Mouse (Mus musculus) testis, adult 2 months (tissue): ENCODE results near the gene AF067061. TPM values are rescaled to one million over a fixed set of nuclear protein-coding genes. Genes with fewer than 3 reads are reported as not detected.
A peak's percentile ranks its signal among the peaks of the same experiment; 100 is the strongest.

Source experiments
- H3K27ac ChIP-seq: fragments of 200-500 bp; 2 replicates; pipeline ENCODE4 v1.5.1; 2012; ENCODE audit warnings: low read depth, low read length; ENCODE audit not compliant: control insufficient read depth, insufficient read depth
- H3K27me3 ChIP-seq: fragments of 200-500 bp; 2 replicates; pipeline ENCODE4 v1.6.1; 2012; ENCODE audit warnings: mild to moderate bottlenecking, low read length, moderate library complexity; ENCODE audit not compliant: control insufficient read depth, insufficient read depth
- H3K36me3 ChIP-seq: fragments of 200-500 bp; 2 replicates; pipeline ENCODE4 v1.6.1; 2012; ENCODE audit warnings: mild to moderate bottlenecking, low read length; ENCODE audit not compliant: control insufficient read depth, insufficient read depth
- H3K4me1 ChIP-seq: fragments of 200-500 bp; 2 replicates; pipeline ENCODE4 v1.6.1; 2012; ENCODE audit warnings: low read length; ENCODE audit not compliant: control insufficient read depth, insufficient read depth
- H3K4me3 ChIP-seq: fragments of 200-500 bp; 2 replicates; pipeline ENCODE4 v1.5.1; 2012; ENCODE audit warnings: low read depth, mild to moderate bottlenecking, low read length, moderate library complexity, mixed read lengths; ENCODE audit not compliant: control insufficient read depth
- CTCF ChIP-seq: fragments of 200-500 bp; IDR thresholded peaks from 2 replicates; pipeline ENCODE4 v1.5.1; 2012; ENCODE audit warnings: low read depth, mild to moderate bottlenecking, inconsistent platforms, low read length, moderate library complexity; ENCODE audit not compliant: control insufficient read depth, insufficient read depth, insufficient replicate concordance
- POLR2A ChIP-seq: fragments of 200-500 bp; IDR thresholded peaks from 2 replicates; pipeline ENCODE4 v1.6.1; 2012; ENCODE audit warnings: low read depth, mild to moderate bottlenecking, inconsistent platforms, low read length, moderate library complexity; ENCODE audit not compliant: control insufficient read depth
- polyA plus RNA-seq: library from polyadenylated mRNA; depleted of rRNA; stranded (reverse); fragments of >200 nt; gene quantifications from 2 replicates; pipeline ENCODE4 v1.2.3, GENCODE M21; 2012; rRNA removed

Gene AF067061
- polyA plus RNA-seq, 1 experiment, result not detected

GRCm38 (mm10) chr13:120278784-120279183 is 15.9 kb downstream of the AF067061 start:
- H3K36me3 ChIP-seq, result no peaks in the 10 kb centered on the region
- H3K27ac ChIP-seq, result no peak overlapping the region
- H3K4me3 ChIP-seq, result no peak overlapping the region
- TF ChIP-seq POLR2A (no peak), CTCF (no peak)
- H3K4me1 ChIP-seq, result no peaks in the 10 kb centered on the region
- no peaks in the 10 kb centered on the region for H3K27me3 ChIP-seq

- no peak for TF ChIP-seq POLR2A
- Histone ChIP-seq H3K36me3 (no peaks in the 10 kb centered on the region), H3K27me3 (no peaks in the 10 kb centered on the region), H3K4me1 (no peaks in the 10 kb centered on the region), H3K27ac (no peak overlapping the region), H3K4me3 (no peak overlapping the region)
Observed at GRCm38 (mm10) chr13:120299324-120299894, 36.5 kb downstream of the AF067061 start.

- Histone ChIP-seq H3K4me1 (no peaks in the 10 kb centered on the region), H3K27ac (no peak within 1 kb of the TSS), H3K27me3 (no peaks in the 10 kb centered on the region), H3K4me3 (no peak within 1 kb of the TSS), H3K36me3 (no peaks in the 10 kb centered on the region)
- TF ChIP-seq POLR2A (no peak), CTCF (no peak)
Observed at GRCm38 (mm10) chr13:120299991-120300442, 37.1 kb downstream of the AF067061 start, which contains the start of gene BC147527. Gene BC147527 (plus strand): TSS chr13:120300392.

GRCm38 (mm10) chr13:120300853-120301252 is 37.9 kb downstream of the AF067061 start:
- Histone ChIP-seq H3K27me3 (no peaks in the 10 kb centered on the region), H3K4me1 (no peaks in the 10 kb centered on the region), H3K27ac (no peak overlapping the region), H3K4me3 (no peak overlapping the region), H3K36me3 (no peaks in the 10 kb centered on the region)
- no peak for TF ChIP-seq POLR2A
- TF ChIP-seq CTCF, result no peak

- no peaks in the 10 kb centered on the region; the same call in 1 of the 2 replicates for H3K4me1 ChIP-seq
- TF ChIP-seq CTCF, result no peak
- H3K36me3 ChIP-seq, result no peaks in the 10 kb centered on the region
- no peak overlapping the region for H3K4me3 ChIP-seq
- H3K27ac ChIP-seq, result no peak overlapping the region
- H3K27me3 ChIP-seq, result no peaks in the 10 kb centered on the region
Observed at GRCm38 (mm10) chr13:120310749-120311148, 47.8 kb downstream of the AF067061 start.

- TF ChIP-seq POLR2A (no peak), CTCF (peak; percentile 23; the same call in 1 of the 2 replicates)
- Histone ChIP-seq H3K4me1 (no peaks in the 10 kb centered on the region; the same call in 1 of the 2 replicates), H3K4me3 (no peak overlapping the region), H3K36me3 (no peaks in the 10 kb centered on the region), H3K27ac (no peak overlapping the region), H3K27me3 (no peaks in the 10 kb centered on the region)
Observed at GRCm38 (mm10) chr13:120313584-120313983, 50.7 kb downstream of the AF067061 start.

Other genes starting within 250 kb of the AF067061 start
- not detected in 2 replicates for gene Gm36079, start 236.1 kb upstream of the AF067061 start, polyA plus RNA-seq
- 0.04 and 0.13 TPM in 2 replicates for gene Gm21188, start 210.9 kb upstream of the AF067061 start, polyA plus RNA-seq
- not detected in 2 replicates for gene Gm20767, start 122.9 kb upstream of the AF067061 start, polyA plus RNA-seq
- gene Gm21818, start 90.7 kb upstream of the AF067061 start, polyA plus RNA-seq, result not detected in 2 replicates
- gene Gm21762, start 47.2 kb upstream of the AF067061 start, polyA plus RNA-seq, result 0.22 TPM in 1 of 2 replicates, not detected in the other
- not detected in 2 replicates for gene Gm21731, start 24.0 kb upstream of the AF067061 start, polyA plus RNA-seq
- gene BC147527, start 37.3 kb downstream of the AF067061 start, polyA plus RNA-seq, result 0.10 TPM in 1 of 2 replicates, not detected in the other
- not detected in 2 replicates for gene Tcstv3, start 53.8 kb downstream of the AF067061 start, polyA plus RNA-seq